Mouse (Mus musculus) liver, embryonic 18 days (tissue): ENCODE results near the gene Hsd3b2. TPM values are rescaled to one million over a fixed set of nuclear protein-coding genes. Genes with fewer than 3 reads are reported as not detected.

Experiments used
- polyA plus RNA-seq: library from polyadenylated mRNA; depleted of rRNA; stranded (reverse); fragments of >200 nt; gene quantifications from 2 replicates; pipeline ENCODE4 v1.2.3, GENCODE M21; 2012; rRNA removed

The Hsd3b2 gene
- polyA plus RNA-seq = 3.1 and 4.0 TPM in 2 replicates

GRCm38 (mm10) chr3:98724376-98724775 is at the start of gene Hsd3b2:
TSS of gene Hsd3b2 (minus strand) at chr3:98724543.

Other genes with a start within 250 kb of the Hsd3b2 start
- gene Hsd3b4, start 214.0 kb downstream of the Hsd3b2 start, polyA plus RNA-seq = 0.12 and 0.20 TPM in 2 replicates
- gene Gm10681, start 135.7 kb downstream of the Hsd3b2 start, polyA plus RNA-seq = 0.12 and 0.20 TPM in 2 replicates
- 0.82 and 1.1 TPM in 2 replicates for gene Hsd3b5, start 94.3 kb downstream of the Hsd3b2 start, polyA plus RNA-seq
- 142 and 179 TPM in 2 replicates for gene Hsd3b3, start 38.6 kb upstream of the Hsd3b2 start, polyA plus RNA-seq
- gene Hsd3b6, start 89.9 kb upstream of the Hsd3b2 start, polyA plus RNA-seq = 23.1 and 43.7 TPM in 2 replicates
- gene Hsd3b1, start 135.3 kb upstream of the Hsd3b2 start, polyA plus RNA-seq = 189 and 221 TPM in 2 replicates
- 31.8 and 35.4 TPM in 2 replicates for gene Hao2, start 168.7 kb upstream of the Hsd3b2 start, polyA plus RNA-seq